Mouse (Mus musculus) embryonic fibroblast, embryonic 13.5 days (primary cell): ENCODE measurements around the gene Cdc42se1.

ENCODE experiments used
- CTCF ChIP-seq: IDR thresholded peaks from 2 replicates; pipeline ENCODE4 v1.5.1; 2011; ENCODE audit warnings: mild to moderate bottlenecking, control low read depth, low read length, moderate library complexity, borderline replicate concordance; ENCODE audit not compliant: insufficient read depth
- POLR2A ChIP-seq: IDR thresholded peaks from 2 replicates; pipeline ENCODE4 v1.6.1; 2011; ENCODE audit warnings: low read depth, mild to moderate bottlenecking, control low read depth, low read length, moderate library complexity

DNA sequence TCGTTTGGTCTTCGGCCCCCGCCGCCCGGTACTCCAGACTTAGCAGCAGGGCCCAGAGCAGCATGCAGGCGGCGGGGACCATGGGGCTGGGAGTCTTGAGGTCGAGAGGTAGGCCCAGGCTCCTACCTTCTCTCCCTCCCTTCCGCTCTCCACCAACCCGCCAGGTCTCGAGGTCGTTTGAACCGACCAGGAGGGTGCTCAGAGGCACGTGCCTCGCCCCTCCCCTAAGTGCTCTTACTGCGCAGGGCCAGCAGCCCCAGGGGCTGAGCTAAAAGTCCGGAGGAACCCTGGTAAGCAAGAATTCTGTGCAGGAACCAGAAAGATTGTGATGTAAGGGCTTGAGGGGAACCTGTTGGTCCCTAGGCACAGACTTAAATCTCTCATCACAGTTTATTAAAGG lies 12.4 kb downstream of the Cdc42se1 start:
- TF ChIP-seq CTCF (no peak), POLR2A (no peak)
